Mouse (Mus musculus) liver, embryonic 12.5 days (tissue): ENCODE results near the gene Ccl5. TPM values are rescaled to one million over a fixed set of nuclear protein-coding genes. Genes with fewer than 3 reads are reported as not detected.

Source experiments
- ATAC-seq: fragments of 200-750 bp; cut with Nextera tagmentation; 2 replicates; pipeline ENCODE4 v1.8.0; 2017; ENCODE audit warnings: moderate number of reproducible peaks, mild to moderate bottlenecking, moderate library complexity
- H3K27ac ChIP-seq: fragments of 300-500 bp; sonication (generic); 2 replicates; pipeline ENCODE4 v1.5.1; 2016; ENCODE audit warnings: mild to moderate bottlenecking
- H3K27me3 ChIP-seq: fragments of 300-500 bp; sonication (generic); replicated peaks from 2 replicates; pipeline ENCODE4 v1.6.1; 2016; ENCODE audit warnings: mild to moderate bottlenecking, moderate library complexity
- H3K36me3 ChIP-seq: fragments of 300-500 bp; sonication (generic); 2 replicates; pipeline ENCODE4 v1.6.1; 2016; ENCODE audit warnings: mild to moderate bottlenecking, moderate library complexity
- H3K4me1 ChIP-seq: fragments of 300-500 bp; sonication (generic); 2 replicates; pipeline ENCODE4 v1.6.1; 2016
- H3K4me2 ChIP-seq: fragments of 300-500 bp; sonication (generic); 2 replicates; pipeline ENCODE4 v1.6.1; 2016; ENCODE audit warnings: mild to moderate bottlenecking, moderate library complexity
- H3K4me3 ChIP-seq: fragments of 300-500 bp; sonication (generic); 2 replicates; pipeline ENCODE4 v1.5.1; 2016; ENCODE audit warnings: mild to moderate bottlenecking, moderate library complexity
- H3K9ac ChIP-seq: fragments of 300-500 bp; sonication (generic); 2 replicates; pipeline ENCODE4 v1.6.1; 2016; ENCODE audit warnings: mild to moderate bottlenecking, moderate library complexity
- H3K9me3 ChIP-seq: fragments of 300-500 bp; sonication (generic); replicated peaks from 2 replicates; pipeline ENCODE4 v1.6.1; 2016; ENCODE audit warnings: mild to moderate bottlenecking, moderate library complexity
- WGBS: fragments of 180-500 bp; shearing (Covaris S2); methylation state at CpG from one replicate; pipeline ENCODE4 v1.1.7; 2016; ENCODE audit not compliant: insufficient replicate concordance; 5-methylcytosine and 5-hydroxymethylcytosine counted together
- polyA plus RNA-seq: library from polyadenylated mRNA; unstranded; fragments of >200 nt; fragmentation: Nextera tagmentation; extraction: Ambion mirVana; gene quantifications from 2 replicates; pipeline ENCODE4 v1.2.1, GENCODE M21; 2016

Gene Ccl5
- 0.33 TPM in 1 of 2 replicates, not detected in the other for polyA plus RNA-seq

DNA sequence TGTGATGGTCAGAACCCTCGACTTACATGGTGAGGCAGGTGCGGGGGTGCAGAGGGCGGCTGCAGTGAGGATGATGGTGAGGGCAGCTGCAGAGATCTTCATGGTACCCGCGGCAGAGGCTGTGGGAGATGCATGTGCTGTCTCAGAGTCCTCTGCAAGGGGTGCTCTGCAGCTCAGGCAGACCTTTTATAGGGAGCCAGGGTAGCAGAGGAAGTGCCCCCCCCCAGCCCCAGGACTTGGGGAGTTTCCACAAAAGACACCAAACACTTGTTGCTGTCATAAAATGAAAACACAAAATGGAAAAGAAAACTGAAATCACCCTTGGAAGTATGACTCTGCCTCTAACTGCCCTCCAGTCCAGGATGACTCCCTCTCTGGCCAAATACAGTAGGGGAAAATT is at the start of gene Ccl5:
Gene Ccl5, minus strand, starts transcription at position 159 of the 400 bp plus-strand sequence.
- WGBS, result 68% methylated on average over 5 of the region's 5 CpGs
- no peak within 1 kb of the TSS for H3K9ac ChIP-seq
- H3K9me3 ChIP-seq, result no peaks in the 10 kb centered on the region
- no peak within 1 kb of the TSS for H3K4me3 ChIP-seq
- ATAC-seq, result no peak
- H3K4me1 ChIP-seq, result no peaks in the 10 kb centered on the region
- H3K27me3 ChIP-seq, result no peaks in the 10 kb centered on the region
- no peaks in the 10 kb centered on the region for H3K36me3 ChIP-seq
- no peak within 1 kb of the TSS for H3K27ac ChIP-seq
- no peak within 1 kb of the TSS for H3K4me2 ChIP-seq

DNA sequence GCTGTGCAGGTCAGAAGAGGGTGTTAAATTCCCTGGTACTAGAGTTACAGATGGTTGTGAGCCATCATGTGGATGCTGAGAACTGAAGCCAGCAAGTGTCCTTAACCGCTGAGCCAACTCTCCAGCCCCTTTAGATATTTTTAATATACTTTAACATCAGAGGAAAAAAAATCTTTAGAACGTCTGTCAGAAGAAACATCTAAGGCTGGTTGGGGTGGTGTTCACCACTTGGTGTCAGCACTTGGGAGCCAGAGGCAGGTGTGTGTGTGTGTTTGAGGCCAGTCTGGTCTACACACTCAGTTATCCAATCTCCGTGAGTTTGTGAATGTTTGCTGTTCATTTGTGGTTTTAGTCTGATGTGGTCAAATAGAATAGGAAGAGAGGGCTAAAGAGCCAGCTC is 48.7 kb upstream of the Ccl5 start:
- no peak overlapping the region for H3K9ac ChIP-seq
- H3K4me1 ChIP-seq, result no peaks in the 10 kb centered on the region
- 39% methylated on average over 3 of the region's 3 CpGs for WGBS
- no peaks in the 10 kb centered on the region for H3K27me3 ChIP-seq
- H3K4me3 ChIP-seq, result no peak overlapping the region
- no peak for ATAC-seq
- H3K36me3 ChIP-seq, result no peaks in the 10 kb centered on the region
- no peak overlapping the region for H3K27ac ChIP-seq
- H3K4me2 ChIP-seq, result no peak overlapping the region
- H3K9me3 ChIP-seq, result no peaks in the 10 kb centered on the region

DNA sequence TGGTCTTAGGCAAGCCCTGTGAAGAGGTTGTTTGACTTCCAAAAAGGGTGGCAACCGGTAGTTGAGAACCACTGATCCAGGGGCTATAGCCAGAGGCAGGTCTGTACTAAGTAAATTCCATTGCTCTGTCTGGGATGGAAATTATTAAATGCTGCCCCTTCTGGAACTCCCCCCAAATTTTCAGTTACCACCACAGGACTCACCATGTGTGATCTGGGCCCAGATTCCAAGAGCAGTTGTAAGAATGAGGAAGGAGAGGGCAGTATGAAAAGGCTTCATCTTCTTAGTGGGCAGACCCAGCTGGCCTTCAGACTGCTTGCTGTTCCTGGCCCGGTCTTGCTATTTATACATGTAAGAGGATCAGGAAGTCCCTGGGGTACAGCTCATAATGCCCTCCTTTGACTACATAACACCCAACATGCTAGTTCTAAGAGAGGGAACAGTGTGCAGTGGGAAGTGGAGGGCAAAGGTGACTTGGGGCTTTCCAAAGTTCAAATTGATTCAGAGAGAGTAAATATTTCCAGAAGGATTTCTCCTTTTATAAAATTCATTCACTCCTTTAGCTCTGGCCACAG is 48.0 kb upstream of the Ccl5 start, which contains the start of gene Ccl9:
Gene Ccl9, minus strand, starts transcription at position 451 of the 575 bp plus-strand sequence.
- no peak for ATAC-seq
- Histone ChIP-seq H3K9ac (no peak within 1 kb of the TSS), H3K9me3 (no peaks in the 10 kb centered on the region), H3K36me3 (no peaks in the 10 kb centered on the region), H3K4me2 (no peak within 1 kb of the TSS), H3K27me3 (no peaks in the 10 kb centered on the region), H3K4me3 (no peak within 1 kb of the TSS), H3K4me1 (no peaks in the 10 kb centered on the region), H3K27ac (no peak within 1 kb of the TSS)
- WGBS, result 42% methylated on average over 2 of the region's 2 CpGs

DNA sequence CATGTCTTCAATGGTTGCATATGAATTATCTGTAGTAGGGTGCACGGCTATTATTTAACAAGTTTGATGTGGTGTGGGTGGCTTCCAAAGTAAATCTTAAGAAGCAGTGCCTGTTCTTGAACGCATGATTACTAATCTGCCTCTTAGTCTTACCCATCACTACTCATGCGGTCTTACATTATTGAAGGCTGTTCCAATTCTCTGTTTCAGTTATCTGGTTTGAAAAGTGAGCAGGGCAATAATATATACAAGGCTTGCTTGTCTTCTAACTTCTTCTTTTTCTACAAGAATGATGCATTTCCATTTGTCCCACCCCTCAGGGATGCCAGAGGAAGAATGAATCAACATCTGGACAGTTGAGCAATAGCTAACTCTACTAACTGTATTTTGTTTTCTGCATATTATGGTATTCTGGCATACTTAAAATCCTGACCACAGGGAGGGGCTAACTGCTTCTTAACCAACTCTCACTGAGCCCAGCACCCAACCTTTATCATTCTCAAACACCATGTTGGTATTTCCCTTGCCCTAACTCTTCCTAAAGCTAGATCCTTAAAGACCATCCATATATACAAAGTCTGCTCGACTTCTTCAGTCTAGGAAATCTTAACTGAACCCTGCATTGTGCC is 46.7 kb upstream of the Ccl5 start:
- Histone ChIP-seq H3K4me3 (no peak overlapping the region), H3K36me3 (no peaks in the 10 kb centered on the region), H3K4me2 (no peak overlapping the region), H3K27ac (no peak overlapping the region), H3K9ac (no peak overlapping the region), H3K4me1 (no peaks in the 10 kb centered on the region), H3K27me3 (no peaks in the 10 kb centered on the region), H3K9me3 (no peaks in the 10 kb centered on the region)
- ATAC-seq, result no peak
- WGBS, result 46% methylated on average over 4 of the region's 4 CpGs

DNA sequence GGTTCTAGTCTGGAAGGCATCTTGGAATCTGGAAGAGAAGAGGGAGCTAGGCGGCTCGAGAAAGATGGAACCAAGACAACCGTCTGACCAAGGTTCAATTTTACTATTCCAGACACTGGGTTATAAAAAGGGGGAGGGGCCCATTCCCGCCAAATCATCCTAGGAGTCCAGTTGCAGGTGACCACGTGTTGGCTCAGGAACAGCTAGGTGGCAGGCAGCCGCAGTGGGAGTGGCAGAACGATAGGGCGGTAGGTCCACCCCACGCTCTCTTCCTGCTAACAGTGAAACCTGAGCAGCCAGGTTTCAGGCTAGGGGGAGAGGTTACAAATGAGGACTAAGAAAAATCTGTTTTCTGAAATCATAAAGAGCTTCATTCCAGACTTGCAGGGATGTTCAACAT is 42.5 kb upstream of the Ccl5 start:
- ATAC-seq, result no peak
- no peak overlapping the region for H3K27ac ChIP-seq
- WGBS, result 50% methylated on average over 9 of the region's 9 CpGs
- no peak overlapping the region for H3K9ac ChIP-seq
- no peaks in the 10 kb centered on the region for H3K27me3 ChIP-seq
- H3K4me3 ChIP-seq, result no peak overlapping the region
- H3K9me3 ChIP-seq, result no peaks in the 10 kb centered on the region
- no peak overlapping the region for H3K4me2 ChIP-seq
- peaks cover 6% of the 10 kb centered on the region; the same call in 1 of the 2 replicates for H3K4me1 ChIP-seq
- no peaks in the 10 kb centered on the region for H3K36me3 ChIP-seq

DNA sequence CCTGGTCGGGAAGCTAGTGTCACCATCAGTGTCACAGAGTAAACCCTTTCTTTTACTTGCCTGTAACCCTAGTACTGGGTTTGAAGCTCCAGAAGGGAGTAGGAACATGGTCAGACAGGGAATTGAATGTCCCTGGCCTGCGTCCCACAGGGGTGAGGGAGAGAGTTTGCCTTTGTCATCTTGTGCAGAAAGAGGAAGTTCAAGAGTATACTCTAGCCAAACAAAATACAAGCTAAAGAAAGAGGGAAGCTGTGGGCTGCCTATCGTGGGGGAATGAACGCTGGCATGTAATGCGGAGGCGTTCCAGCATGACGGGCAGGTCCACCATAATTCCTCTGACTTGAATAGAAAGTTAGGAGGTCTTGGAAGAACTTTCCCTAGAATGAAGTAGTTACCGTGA is 41.9 kb upstream of the Ccl5 start:
- no peak overlapping the region for H3K27ac ChIP-seq

DNA sequence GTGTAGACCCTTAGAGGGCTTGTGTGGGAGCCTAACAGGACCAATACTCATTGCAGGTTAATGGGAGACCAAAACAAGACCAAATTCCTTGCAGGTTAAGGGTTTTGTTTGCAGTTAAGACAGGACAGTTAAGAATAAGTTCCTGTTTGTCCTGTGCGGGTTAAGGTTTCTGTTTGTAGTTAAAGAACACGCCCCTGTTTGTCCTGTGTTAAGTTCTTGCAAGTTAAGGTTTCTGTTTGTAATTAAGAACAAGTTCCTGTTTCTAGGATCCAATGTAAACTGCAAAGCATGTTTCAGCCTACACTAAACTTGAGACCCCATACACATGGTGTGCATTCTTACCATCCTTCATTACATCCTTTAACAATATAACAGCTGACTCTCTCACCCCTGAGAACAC is 39.9 kb upstream of the Ccl5 start:
- H3K27ac ChIP-seq, result no peak overlapping the region
- no peaks in the 10 kb centered on the region for H3K36me3 ChIP-seq
- peaks cover 6% of the 10 kb centered on the region; the same call in 1 of the 2 replicates for H3K4me1 ChIP-seq
- H3K4me3 ChIP-seq, result no peak overlapping the region
- no peak overlapping the region for H3K9ac ChIP-seq
- 56% methylated on average over 2 of the region's 2 CpGs for WGBS
- no peaks in the 10 kb centered on the region for H3K9me3 ChIP-seq
- no peak for ATAC-seq
- no peak overlapping the region for H3K4me2 ChIP-seq
- H3K27me3 ChIP-seq, result no peaks in the 10 kb centered on the region

More for the DNA sequence above, 41.9 kb upstream of the Ccl5 start:
- Histone ChIP-seq H3K27me3 (no peaks in the 10 kb centered on the region), H3K36me3 (no peaks in the 10 kb centered on the region), H3K4me3 (no peak overlapping the region), H3K9ac (no peak overlapping the region), H3K4me1 (peaks cover 6% of the 10 kb centered on the region; the same call in 1 of the 2 replicates), H3K9me3 (no peaks in the 10 kb centered on the region), H3K4me2 (no peak overlapping the region)
- 34% methylated on average over 8 of the region's 8 CpGs for WGBS
- no peak for ATAC-seq

DNA sequence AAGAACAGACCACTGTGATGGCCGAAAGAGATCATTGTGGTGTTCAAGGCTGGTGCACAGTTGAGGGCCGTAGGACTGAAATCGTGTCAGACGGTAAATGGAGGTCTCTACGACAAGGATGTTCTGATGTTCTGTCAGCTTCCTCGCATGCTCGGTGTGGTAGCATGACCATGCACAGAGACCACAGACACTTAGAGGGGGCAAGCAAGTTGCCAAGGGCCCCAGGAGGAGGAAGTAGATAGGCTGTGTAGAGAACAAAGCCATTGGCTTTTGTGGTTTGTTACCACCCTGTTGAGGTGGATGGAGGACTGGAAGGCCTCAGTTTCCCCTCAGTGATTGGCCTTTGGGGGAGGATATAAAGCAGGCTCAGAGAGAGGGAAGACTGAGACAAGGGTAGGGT is 38.9 kb upstream of the Ccl5 start:
- Histone ChIP-seq H3K4me1 (peaks cover 6% of the 10 kb centered on the region; the same call in 1 of the 2 replicates), H3K4me3 (no peak overlapping the region), H3K4me2 (no peak overlapping the region), H3K27me3 (no peaks in the 10 kb centered on the region), H3K27ac (no peak overlapping the region), H3K9ac (no peak overlapping the region), H3K36me3 (no peaks in the 10 kb centered on the region), H3K9me3 (no peaks in the 10 kb centered on the region)
- no peak for ATAC-seq
- 20% methylated on average over 7 of the region's 7 CpGs for WGBS

DNA sequence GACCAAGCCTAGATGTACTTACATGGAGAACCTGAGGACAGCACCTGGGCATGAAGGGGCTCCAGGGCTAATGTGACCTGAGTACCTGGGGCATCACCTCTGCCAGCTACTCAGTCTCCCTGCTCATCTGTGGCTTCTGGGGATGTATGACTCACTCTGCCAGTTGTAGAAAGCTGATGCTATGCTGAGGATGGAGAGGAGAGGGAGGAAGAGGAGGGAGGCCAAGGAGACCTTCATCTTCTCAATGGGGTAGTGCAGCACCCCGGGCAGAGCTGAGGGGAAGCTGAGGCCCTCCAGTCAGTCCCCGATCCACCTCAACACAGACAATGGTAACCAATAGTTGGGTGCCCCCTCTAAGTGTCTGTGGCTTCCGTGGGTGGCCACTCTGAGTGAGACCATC is 38.5 kb upstream of the Ccl5 start:
- ATAC-seq, result no peak
- 38% methylated on average over 3 of the region's 3 CpGs for WGBS
- Histone ChIP-seq H3K4me2 (no peak overlapping the region), H3K9ac (no peak overlapping the region), H3K4me1 (peaks cover 6% of the 10 kb centered on the region; the same call in 1 of the 2 replicates), H3K27ac (no peak overlapping the region), H3K36me3 (no peaks in the 10 kb centered on the region), H3K4me3 (no peak overlapping the region), H3K9me3 (no peaks in the 10 kb centered on the region), H3K27me3 (no peaks in the 10 kb centered on the region)

DNA sequence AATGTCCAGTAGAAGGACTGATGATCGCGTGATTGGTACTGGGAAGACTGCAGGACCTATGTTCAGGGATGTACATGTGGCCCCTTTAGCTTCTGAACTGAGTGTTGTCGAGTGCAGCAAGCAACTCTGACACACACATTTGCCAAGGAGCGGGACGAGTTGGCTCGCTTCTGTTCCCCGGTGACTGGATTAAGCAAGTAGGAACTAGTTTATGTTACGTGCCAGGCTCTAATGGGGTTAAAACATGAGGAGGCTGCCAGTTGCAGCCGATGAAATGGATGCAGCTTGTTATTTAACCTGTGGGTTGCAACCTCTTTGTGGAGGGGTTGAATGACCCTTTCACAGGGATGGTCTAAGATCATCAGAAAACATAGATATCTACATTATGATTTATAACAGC is 37.7 kb upstream of the Ccl5 start:
- no peaks in the 10 kb centered on the region for H3K27me3 ChIP-seq
- H3K9me3 ChIP-seq, result no peaks in the 10 kb centered on the region
- peaks cover 6% of the 10 kb centered on the region; the same call in 1 of the 2 replicates for H3K4me1 ChIP-seq
- H3K36me3 ChIP-seq, result no peaks in the 10 kb centered on the region
- H3K9ac ChIP-seq, result no peak overlapping the region
- no peak for ATAC-seq
- no peak overlapping the region for H3K27ac ChIP-seq
- H3K4me2 ChIP-seq, result no peak overlapping the region
- WGBS, result 77% methylated on average over 9 of the region's 9 CpGs
- H3K4me3 ChIP-seq, result no peak overlapping the region

DNA sequence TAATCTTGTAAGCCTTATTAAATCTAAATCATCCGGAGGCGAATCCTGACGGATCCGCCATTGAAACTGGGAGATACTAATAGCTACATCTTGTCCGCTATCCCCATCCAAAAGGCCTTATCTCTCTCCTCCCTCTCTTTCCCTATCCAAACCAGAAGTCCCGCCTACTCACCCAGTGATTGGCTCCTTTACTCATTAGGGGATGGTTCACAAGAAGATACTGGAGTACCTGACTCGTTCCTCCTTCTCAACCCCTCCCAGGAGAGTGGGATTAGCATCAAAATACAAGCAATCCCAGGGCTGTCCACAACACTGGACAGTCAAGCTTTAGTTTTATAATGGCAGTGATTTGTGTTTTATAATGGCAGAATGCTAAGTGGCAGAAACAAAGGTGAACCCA is 37.0 kb upstream of the Ccl5 start:
- WGBS, result 59% methylated on average over 7 of the region's 7 CpGs
- Histone ChIP-seq H3K9ac (no peak overlapping the region), H3K36me3 (no peaks in the 10 kb centered on the region), H3K4me3 (no peak overlapping the region), H3K4me1 (peaks cover 6% of the 10 kb centered on the region; the same call in 1 of the 2 replicates), H3K4me2 (no peak overlapping the region), H3K27me3 (no peaks in the 10 kb centered on the region), H3K27ac (no peak overlapping the region), H3K9me3 (no peaks in the 10 kb centered on the region)
- no peak for ATAC-seq

DNA sequence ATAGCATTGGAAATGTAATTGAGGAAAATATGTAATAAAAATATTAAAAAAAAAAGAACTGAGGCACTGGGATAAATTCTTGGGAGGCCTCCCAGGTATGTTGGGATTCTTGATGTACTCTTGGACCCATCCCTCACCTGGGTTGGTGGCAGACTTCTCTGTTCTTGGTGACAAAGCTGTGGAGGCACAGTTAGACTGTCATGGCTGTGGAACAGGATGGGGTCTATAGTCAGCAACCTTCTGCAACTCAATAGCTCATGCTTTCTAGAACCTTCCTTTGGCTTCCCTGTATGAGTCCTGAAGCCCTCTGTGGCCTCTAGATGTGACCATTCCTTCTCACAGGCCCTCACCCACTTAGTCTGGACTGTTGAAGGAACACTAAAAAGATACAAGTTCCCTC is 36.3 kb upstream of the Ccl5 start:
- H3K4me1 ChIP-seq, result peaks cover 6% of the 10 kb centered on the region; the same call in 1 of the 2 replicates
- no peak overlapping the region for H3K9ac ChIP-seq
- no peak overlapping the region for H3K27ac ChIP-seq
- ATAC-seq, result no peak
- H3K36me3 ChIP-seq, result no peaks in the 10 kb centered on the region
- H3K4me2 ChIP-seq, result no peak overlapping the region
- H3K4me3 ChIP-seq, result no peak overlapping the region
- H3K27me3 ChIP-seq, result no peaks in the 10 kb centered on the region
- H3K9me3 ChIP-seq, result no peaks in the 10 kb centered on the region
